Mouse (Mus musculus): ENCODE measurements around the gene Zfp30.

Gene Zfp30

GRCm38 (mm10) chr7:29829804-29830203, 46.0 kb downstream of the Zfp30 start:
- DNase-seq (ENCODE audit: low read depth, low spot score), result no peak

- no peak for DNase-seq (ENCODE audit: low read depth, low spot score)
These were observed 53.0 kb downstream of the Zfp30 start for GRCm38 (mm10) chr7:29836816-29837215.

- no peak for DNase-seq (ENCODE audit: low read depth, low spot score)
These were observed 55.5 kb downstream of the Zfp30 start for GRCm38 (mm10) chr7:29839256-29839655.

- no peak for DNase-seq (ENCODE audit: low read depth, low spot score)
These were observed 58.3 kb downstream of the Zfp30 start for GRCm38 (mm10) chr7:29842105-29842504.

All from ES-CJ7 (cell line).